Mouse (Mus musculus) adipose tissue, adult 10 weeks (tissue): Measurements from ENCODE around the gene Hsd17b6. TPM values are rescaled to one million over a fixed set of nuclear protein-coding genes. Genes with fewer than 3 reads are reported as not detected.

Source experiments
- polyA plus RNA-seq: library from polyadenylated mRNA; stranded (reverse); fragments of 350-450 nt; fragmentation: Illumina TruSeq; extraction: RNeasy Lipid Tissue Mini Kit (QIAGEN cat#74804); gene quantifications from one replicate; pipeline ENCODE4 v1.2.3, GENCODE M21; 2014; ENCODE audit warnings: low read depth, low replicate concordance

Gene Hsd17b6
- not detected for polyA plus RNA-seq

DNA sequence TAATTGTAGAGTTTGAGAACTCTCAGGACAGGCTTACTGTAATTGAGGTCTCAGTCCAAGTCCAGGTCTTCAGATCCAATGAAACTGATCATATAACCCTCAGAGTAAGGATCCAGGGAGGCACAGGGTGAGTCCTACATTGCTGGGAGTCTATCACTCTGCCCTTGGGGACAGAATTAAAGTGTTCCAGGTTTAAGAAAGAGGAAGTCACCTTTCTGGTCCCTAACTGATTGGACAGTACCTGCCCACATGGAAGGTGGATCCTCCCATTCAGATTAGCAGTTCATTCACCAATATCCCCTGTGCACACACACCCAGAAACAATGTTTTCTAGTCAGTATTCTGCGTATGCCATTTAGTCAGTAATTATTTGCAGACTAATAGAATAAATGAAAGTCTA, at the start of gene Hsd17b6:
Gene Hsd17b6, minus strand, starts transcription at position 166 of the 400 bp plus-strand sequence.

DNA sequence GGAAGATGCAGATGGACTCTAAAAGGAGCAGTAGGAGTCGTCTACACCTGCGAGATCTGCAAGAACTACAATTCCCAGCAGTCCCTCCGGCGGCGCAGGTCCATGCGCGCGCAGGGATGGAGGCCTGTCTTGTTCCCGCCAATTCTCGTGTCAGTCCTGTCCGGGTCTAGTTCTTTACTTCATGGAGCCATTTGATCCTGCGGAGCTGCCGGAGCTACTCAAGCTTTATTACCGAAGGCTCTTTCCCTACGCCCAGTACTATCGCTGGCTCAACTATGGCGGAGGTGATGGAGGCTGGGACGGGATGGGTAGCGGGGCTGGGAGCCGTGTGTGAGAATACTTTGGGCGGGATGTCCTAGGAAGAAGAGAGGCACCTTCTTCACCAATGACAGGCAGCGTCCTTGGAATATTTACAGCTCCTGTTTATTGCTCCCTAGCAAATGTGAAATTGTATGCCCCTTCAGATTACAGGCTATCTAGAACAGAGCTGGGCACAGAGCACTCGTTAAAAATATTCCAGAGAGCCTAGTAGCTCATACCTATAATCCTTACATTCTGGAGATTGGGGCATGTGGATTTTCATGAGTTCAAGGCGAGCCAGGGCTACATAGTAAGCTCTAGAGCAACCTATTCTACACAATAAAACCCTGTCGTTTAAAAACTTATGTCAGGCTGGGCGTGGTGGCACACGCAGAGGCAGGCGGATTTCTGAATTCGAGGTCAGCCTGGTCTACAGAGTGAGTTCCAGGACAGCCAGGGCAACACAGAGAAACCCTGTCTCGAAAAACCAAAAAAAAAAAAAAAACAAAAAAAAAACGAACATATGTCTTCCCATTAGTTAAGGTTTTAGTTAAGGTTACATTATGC, 7.9 kb upstream of the Hsd17b6 start, which contains the start of gene Prim1:
Gene Prim1, plus strand, starts transcription at position 101 of the 867 bp plus-strand sequence.

Other genes with a start within 250 kb of the Hsd17b6 start
- 1.0 TPM for gene Rdh1, start 247.9 kb downstream of the Hsd17b6 start, polyA plus RNA-seq
- 1.6 TPM for gene Rdh16f1, start 247.8 kb downstream of the Hsd17b6 start, polyA plus RNA-seq
- not detected for gene Rdh9, start 231.2 kb downstream of the Hsd17b6 start, polyA plus RNA-seq
- gene Rdh16, start 206.5 kb downstream of the Hsd17b6 start, polyA plus RNA-seq, result 5.6 TPM
- not detected for gene Rdh19, start 157.7 kb downstream of the Hsd17b6 start, polyA plus RNA-seq
- gene Rdh16f2, start 141.1 kb downstream of the Hsd17b6 start, polyA plus RNA-seq, result not detected
- gene Rdh7, start 118.8 kb downstream of the Hsd17b6 start, polyA plus RNA-seq, result 0.42 TPM
- not detected for gene Sdr9c7, start 109.1 kb downstream of the Hsd17b6 start, polyA plus RNA-seq
- gene Prim1, start 7.6 kb upstream of the Hsd17b6 start, polyA plus RNA-seq, result 7.3 TPM
- 744 TPM for gene Naca, start 28.0 kb upstream of the Hsd17b6 start, polyA plus RNA-seq
- 84.8 TPM for gene Ptges3, start 51.3 kb upstream of the Hsd17b6 start, polyA plus RNA-seq
- gene Atp5b, start 75.7 kb upstream of the Hsd17b6 start, polyA plus RNA-seq, result 972 TPM
- gene Baz2a, start 84.0 kb upstream of the Hsd17b6 start, polyA plus RNA-seq, result 33.2 TPM
- 87.6 TPM for gene Rbms2, start 172.7 kb upstream of the Hsd17b6 start, polyA plus RNA-seq
- gene Gls2, start 186.8 kb upstream of the Hsd17b6 start, polyA plus RNA-seq, result 0.81 TPM
- 9.3 TPM for gene Spryd4, start 204.2 kb upstream of the Hsd17b6 start, polyA plus RNA-seq
- not detected for gene Mip, start 218.2 kb upstream of the Hsd17b6 start, polyA plus RNA-seq
- gene Timeless, start 224.5 kb upstream of the Hsd17b6 start, polyA plus RNA-seq, result 5.1 TPM
- not detected for gene Apon, start 246.5 kb upstream of the Hsd17b6 start, polyA plus RNA-seq